Mouse (Mus musculus) left cerebral cortex, adult 11 months (tissue): ENCODE data around the gene Cplx2.
A peak's percentile ranks its signal among the peaks of the same experiment; 100 is the strongest.

Source experiments
- DNase-seq: peaks from one replicate; pipeline ENCODE4 v3.0.0; 2022; ENCODE audit warnings: low spot score

Cplx2 gene

DNA sequence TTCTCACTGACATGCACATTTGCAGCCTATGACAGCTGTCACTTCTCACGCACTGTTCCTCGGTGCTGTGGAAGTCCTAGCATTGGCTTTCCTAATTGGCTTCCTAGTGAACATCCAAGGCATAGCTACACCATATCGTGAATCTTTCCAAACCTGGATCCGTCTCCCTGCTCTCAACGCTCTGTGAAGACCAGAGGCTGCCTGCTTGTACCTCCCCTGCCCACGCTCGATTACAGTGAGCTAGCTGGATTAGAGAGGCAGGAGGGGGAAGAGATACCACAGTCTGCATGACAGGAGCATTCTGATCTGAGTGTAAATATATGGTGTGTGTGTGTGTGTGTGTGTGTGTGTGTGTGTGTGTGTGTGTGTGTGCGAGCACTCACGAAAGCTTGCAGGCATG, 3.0 kb upstream of the Cplx2 start:
- DNase-seq, result no peak

DNA sequence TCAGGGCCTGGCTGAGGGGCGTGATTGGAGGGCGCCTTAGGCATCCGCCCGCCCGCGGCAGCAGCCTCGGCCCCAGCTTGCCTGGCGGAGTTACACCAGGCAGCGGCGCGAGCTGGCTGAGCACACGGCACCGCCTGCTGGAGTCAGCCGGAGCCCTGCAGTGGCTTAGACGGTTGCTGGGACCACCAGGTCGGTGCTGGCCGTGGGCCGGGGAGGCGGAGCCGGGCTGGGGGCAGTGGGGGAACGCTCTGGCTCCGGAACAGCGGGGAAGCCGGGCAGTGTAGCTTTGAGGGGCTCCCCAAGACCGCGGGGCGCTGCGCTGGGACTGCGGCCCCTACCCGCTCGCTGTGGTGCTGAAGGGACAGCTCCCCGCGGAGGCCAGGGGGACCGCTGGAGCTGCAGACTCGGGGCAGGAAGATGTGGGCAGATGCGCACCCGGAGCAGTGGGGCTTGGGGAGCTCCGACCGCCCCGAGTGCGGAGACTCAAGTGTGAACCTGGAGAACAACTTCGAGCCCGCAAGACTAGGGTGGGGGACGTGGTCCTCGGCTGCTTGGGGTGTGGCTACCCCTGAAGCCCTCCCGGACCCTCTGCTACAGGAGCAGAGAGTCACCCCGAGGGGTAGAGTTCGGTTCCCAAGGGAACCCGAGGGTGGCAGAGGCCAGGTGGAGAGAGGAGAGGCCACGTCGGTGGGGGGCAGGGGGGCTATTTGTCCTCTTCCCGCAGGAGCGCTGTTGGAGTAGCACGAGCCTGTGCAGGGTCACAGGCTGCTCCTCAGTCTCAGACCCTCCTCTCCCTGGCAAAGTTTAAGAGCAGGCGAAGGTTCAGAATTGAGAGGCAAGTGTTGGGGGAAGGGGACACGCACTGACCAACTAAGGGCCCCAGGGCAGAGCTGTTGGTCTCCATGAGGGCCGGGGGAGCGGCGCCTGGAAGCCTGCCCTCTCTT, 510 bp downstream of the Cplx2 start:
- DNase-seq, result no peak

DNA sequence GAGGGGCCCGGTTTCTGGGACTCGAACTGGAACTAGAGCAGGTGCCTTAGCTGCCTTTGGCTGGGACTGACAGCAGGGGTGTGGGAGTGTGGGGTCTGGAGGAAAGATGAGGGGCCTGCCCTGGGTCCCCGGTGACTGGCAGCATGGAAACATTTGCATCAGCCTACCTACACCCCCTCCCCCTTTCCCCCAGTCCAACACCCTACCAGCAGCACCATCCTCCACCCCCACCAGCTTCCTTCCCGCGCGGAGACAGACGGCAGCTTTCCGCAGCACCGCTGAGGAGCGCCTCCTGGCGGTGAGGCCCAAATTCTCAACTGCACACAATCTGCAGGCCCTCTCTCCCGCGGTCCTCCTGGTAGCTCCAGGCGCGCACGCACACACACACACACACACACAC, 1.5 kb downstream of the Cplx2 start:
- peak; percentile 67 for DNase-seq

DNA sequence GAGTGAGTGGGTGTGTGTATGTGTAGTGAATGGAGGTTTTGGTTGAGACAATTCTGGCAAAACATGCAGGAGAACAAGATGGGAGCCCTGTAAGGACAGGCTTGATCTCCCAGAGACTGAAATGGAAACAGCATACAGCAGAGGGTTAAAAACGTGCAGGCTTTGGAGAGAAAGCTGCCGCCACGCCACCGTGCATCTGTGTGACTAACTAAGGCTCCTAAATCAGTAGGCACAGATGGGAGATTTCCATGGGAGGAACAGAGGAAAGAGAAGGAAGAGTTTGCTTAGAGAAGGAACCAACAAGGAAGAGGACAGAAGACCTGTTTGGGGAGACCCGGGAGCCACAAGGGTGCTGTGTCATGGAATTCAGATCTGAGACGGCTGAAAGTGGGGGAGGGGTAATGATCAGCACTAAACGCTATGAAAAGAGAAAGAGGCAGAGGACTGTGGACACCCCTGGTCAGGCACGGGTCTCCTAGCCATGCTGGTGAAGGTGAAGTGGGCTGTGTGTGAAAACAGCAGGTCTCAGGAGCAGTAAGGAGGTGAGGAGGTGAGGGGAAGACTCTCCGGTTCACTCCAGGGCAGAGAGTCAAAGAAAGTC, 3.1 kb downstream of the Cplx2 start:
- no peak for DNase-seq

DNA sequence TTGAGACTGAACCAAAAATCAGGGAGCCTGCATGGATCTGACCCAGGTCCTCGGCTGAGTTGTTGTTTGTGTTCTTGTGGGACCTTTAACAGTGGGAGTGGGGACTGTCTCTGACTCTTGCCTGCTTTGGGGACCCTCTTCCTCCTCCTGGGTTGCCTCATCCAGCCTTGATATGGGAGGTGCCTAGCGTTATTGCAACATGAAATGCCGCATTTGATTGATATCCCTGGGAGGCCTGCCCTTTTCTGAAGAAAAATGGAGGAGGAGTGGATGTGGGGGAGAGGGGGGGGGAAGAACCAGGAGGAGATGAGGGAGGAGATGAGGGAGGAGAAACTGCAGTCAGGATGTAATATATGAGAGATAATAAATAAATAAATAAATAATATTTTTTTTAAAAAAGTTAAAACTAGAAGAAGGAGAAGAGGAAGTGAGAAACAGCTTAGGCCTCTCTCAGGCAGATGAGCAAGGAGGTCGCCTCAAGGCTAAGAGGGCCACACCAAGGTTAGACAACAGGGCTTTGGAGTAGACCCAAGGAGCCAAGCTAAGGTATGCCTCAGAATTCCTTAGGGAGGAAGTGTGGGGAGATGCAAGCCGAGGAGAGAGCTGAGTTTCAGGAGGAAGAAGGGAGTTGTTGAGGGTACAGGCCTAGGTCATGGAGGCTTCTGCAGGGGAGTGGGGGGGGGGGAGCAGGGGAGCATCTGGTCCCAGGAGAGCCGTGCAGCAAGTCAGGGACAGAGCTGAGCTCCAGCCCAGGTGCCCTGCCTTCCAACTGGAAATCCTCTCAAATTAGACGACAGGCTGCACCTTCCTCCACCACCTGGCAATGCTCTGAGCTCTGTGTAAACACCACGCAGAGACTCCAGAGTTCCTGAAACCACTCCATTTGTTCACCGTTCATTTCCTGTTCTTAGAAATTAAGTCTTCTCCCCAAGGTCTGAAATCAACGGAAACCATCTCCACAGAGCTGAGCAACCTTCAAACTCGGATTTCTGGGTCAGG, 4.6 kb downstream of the Cplx2 start:
- DNase-seq, result no peak

DNA sequence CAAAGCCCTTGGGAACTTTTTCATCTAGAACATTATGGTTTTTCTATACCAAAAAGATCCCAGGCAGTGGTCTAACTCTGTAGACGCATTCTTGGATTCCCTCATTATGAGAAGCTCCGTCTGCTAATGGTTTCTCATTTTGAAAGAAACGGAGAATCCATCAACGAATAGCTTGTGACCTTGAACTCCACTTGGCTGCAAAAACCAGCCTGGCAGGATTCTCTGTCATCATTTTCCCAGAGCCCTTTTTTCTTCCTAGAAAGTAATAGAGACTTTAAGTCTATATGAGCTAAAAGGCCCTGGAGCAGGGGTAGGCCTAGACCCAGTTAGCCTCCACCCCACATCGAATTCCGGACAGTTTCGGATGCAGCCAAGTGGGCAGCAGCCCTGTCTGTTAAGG, 5.6 kb downstream of the Cplx2 start:
- no peak for DNase-seq

DNA sequence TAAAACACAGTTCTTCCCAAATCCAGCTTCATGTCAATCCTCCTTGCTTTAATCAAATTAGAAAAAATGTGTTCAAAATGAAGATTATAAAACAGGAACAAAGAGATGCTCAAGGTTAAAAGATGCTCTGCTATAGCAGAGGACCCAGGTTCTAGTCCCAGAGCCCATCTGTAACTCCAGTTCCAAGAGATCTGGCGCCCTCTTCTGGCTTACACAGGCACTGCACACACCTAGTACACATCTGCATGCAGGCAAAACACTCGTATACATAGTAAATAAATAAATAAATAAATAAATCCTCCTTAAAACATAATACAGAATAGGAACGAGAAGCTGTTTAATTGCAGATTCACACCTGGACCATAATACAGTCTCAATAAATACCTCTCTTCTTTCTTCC, 6.9 kb downstream of the Cplx2 start:
- DNase-seq, result no peak

DNA sequence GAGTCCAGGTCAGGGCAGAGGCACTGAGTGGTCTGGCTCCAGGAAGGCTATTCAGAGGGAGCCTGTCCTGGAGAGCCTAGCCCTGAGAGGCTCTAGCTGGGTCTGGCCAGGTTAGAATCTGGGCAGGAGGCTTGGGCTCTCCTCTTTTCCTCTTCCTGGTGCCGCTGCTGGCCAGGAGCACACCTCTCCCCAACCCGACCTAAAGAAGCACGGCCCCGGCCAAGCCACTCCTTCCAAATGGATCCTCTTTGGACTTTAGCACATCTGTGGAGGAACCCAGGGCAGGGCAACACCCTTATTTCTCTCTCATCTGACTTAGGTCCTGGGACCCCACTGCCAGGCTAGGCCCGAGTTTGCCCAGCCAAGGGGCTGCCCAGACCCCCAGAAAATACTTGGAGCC, 9.3 kb downstream of the Cplx2 start:
- no peak for DNase-seq

DNA sequence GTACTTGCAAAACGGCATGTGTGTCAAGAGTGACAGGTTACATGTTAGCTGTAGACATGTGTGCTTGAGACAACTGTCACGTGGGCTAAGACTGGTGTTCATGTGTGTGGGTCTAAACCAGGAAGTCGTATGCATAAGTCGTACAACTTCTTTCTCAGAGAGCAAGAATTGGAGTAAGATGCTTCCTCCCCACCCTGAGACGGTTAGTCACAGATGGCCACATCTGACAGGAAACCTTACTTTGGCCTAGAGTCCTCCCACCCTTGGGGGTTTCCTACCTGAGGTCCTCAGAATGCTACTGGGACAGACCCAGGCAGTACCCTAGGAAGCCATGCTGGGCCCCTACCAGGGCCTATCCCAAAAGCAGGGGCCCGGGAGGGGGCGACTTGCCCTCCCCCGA, 10.2 kb downstream of the Cplx2 start:
- DNase-seq, result no peak

DNA sequence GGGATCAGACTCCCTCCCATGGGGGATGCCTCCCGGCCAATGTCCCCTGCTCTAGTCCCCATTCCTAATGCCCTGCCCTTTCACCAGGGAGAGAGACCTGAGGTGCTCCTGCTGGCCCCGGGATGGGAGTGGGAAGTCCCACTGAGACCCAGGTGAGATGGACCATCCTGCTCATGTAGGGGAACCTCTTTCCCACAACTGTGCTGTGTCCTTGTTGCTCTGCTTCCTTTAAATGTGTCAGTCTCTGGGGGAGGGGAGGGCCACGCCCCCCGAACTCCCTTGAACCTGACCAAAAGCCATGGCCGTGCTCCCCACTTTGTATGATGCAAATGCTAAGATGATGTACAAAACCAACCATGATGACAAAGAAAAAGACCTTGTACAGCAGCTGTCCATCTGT, 12.4 kb downstream of the Cplx2 start:
- no peak for DNase-seq

DNA sequence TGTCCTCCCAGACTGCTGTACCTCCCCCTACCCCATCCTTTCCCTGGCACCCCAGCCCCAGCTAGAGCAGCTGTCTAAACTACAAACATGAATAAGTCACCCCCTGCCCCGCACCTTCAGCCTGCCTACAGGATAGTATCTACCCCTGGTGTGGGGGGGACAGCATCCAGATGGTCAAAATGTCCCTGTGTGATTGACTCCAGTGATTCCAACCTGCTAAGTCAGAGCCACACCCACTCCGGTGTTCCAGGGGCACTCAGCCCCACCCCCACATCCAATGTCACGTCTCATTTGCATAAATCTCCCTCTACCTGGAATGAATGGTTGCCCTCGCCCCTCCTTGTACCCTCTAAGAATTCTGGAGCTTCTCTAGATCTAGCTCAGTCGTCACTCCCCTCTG, 13.4 kb downstream of the Cplx2 start:
- DNase-seq, result no peak

DNA sequence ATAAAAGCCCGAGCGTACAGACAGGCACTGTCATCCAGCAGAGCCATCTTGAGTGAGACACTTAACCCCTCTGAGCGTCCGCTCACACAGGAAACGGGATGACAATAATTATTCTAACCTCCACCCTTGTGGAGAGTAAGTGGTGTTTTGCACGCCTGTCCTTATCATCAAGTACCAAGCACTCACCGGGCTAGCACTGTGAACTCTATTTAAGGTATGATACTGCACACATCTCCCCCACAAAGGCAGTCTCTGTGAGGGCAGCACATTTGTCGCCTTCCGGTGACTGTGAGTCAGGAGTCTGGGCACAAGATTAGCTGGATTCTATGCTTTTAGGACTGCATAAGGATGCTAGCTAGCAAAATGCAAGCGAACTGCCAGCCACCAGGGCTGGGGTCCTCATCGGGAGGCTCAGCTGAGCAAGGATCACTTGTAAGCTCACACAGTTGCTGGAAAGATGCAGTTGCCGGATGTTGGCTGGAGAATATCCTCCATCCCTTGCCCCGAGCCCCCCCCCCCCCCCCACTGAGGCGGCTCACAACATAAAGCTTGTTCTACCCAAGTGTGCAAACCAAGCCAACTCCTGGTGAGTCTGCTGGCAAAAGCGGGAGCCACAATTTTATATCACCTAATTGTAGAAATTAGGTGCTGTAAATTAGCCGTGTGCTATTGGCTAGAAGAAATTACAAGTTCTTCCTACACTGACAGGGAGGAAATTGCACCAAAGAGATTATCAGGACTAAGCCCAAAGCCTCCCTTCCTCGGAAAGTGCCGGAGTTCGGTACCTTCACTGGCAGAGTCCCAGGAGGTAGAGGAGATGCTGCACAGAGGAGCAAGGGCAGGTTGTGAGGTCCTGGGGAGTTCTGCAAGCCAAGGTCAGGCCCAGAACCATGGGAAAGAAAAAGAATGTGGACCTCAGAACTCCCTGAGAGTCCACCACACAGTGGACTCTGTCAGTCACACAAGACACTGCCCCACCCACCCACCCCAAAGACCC, 14.2 kb downstream of the Cplx2 start:
- DNase-seq, result no peak

DNA sequence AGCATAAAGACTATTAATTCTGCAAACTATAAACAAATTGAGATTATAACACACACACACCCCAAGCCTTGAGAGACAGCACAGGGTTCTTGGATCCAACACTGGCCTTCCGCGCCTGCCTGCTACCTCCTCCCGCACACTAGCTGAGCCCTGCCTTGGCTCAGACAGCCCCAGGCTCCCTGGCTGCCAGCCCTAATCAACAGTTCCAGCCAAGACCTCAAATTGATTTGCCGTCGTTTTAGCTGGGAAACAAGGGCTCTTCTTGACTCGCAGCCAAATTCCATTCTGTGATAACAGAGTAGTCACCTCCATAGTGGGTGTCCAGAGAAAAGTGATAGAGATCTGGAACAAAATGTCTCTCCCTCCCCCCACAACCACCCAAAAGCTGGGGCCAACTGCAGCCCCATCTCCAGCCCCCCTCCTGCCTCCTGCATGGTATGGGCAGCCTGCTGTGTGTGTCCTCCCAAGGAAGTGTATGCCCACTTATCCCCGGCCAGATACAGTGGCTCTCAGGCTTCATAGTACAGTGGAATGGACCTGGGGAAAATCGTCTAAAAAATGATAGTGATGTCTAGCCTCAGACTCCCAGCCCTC, 18.9 kb downstream of the Cplx2 start:
- no peak for DNase-seq

DNA sequence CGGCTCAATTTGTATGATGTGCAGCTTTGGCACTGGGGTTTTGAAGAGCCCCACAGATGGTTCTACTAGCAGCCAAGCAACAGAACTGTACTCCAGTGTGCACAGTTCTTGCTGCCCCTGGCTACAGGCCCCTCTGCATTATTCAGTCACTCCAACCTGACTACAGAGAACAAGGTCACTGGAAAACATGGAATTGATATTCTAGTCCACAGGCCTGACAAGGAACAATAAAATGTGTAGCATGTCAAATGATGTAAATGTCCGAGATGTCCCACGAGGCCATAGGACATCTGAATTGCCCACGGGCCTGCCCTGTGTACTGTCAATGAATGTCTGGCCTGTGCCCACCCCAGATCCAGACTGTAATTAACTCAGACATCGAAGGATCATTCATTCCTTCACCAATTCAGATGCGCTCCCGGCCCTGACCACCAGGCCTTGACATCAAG, 19.4 kb downstream of the Cplx2 start:
- no peak for DNase-seq

DNA sequence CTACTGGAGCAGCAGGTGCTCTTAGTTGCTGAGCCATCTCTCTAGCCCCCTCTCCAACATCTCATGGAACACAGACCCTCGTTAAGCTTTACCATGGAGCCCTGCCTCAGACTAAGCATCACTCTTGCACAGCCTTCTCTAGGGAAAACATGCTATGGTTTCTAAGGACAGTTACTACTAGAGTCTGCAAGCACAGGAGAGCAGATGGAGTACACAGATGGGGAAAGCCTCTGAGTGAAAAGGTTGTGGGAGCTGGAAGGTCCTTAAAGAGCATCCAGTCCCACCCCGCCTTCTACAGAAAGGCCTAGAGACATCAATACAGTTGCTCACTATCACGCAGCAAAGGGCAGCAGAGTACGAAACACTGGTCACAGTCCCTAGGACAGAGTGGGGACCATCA, 20.2 kb downstream of the Cplx2 start:
- no peak for DNase-seq

DNA sequence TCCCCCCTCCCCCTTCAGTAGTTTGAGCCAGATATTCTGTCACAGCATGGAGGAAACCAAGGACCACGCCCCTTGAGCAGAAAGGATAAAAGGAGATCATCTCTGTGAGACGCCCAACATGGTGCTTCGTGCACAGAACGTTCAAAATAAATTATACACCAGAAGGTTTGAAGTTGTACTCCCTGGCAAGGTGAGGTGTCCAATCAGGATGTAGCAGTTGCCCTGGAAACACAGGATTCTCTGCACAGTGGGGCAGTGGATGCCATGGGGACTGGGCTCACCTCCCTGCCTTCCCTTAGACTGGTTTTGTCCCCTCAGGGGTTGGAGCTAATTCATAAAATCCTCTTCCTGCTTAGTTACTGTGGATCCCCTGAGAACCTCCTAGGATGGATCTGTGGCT, 25.9 kb downstream of the Cplx2 start:
- no peak for DNase-seq

DNA sequence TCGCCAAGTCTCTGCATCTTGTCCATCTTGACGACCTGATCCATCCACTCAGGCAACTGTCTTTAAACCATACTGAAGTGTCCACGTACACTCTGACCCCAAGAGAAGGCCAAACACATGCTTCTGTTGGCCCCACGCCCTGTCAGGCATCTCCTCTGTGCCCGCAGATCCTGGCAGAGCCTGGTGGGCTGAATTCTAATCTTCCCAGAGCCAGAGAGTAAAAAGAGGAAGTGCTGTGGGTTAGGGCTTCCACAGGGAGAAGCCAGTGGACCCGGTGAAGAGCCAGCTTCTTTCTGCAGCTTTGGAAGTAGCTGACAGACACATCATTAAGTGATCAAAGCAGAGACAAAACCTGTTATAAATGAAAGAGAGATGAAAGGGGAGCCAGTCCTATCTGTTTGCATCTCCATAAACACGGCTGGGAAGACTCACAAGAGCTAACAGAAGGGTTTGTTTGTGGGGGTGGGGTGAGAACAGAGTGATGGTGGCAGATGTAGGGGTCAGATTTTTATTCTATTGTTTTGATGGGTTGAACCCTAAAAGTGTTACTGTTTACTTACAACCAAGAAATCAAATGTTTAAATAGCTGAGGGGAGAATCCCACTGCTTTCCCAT, 29.5 kb downstream of the Cplx2 start:
- no peak for DNase-seq

DNA sequence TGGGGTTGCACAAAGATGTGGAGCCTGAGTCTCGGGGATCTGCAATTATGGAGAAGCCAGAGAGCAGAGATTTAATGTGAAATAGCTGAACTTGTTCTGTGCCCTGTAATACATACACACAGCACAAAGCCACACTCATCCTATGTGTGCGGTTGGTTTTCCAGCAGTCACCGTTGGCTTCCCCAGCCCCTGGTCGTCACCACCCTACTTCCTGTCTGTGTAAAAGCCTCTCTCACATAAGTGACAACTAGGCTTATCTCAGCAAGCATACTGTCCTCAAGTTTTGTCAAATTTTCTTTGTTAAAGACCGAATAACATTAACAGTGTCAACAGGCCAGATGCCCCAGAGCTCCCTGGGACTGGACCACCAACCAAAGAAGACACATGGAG, 30.0 kb downstream of the Cplx2 start:
- no peak for DNase-seq

DNA sequence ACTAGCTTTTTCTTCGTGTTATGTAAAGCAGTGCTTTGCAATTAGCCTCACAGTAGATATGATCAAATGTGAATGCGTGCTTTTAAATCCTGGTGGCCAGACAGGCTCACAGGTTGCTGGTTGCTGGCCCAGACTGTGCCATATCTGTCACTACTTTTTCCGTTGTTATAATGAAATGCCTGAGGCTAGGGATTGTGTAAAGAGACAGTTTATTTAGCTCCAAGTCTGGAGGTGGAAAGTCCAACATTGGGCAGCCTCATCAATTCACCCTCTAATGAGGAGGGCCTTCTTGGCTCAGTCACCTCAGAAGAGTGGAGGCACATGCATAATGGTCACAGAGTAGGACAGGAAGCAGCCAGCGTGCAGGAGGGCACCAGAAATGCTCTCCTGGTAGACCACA, 31.2 kb downstream of the Cplx2 start:
- DNase-seq, result no peak
